Mouse (Mus musculus) MEL (cell line): ENCODE measurements around the gene A430005L14Rik. TPM values are rescaled to one million over a fixed set of nuclear protein-coding genes. Genes with fewer than 3 reads are reported as not detected.

Experiments
- DNase-seq: peaks from one replicate; pipeline ENCODE4 v3.0.0; 2011; ENCODE audit warnings: low read depth, low spot score
- H3K27ac ChIP-seq: 2 replicates; pipeline ENCODE4 v1.5.1; 2012; ENCODE audit warnings: low read depth, mild to moderate bottlenecking, control low read depth, low read length, moderate library complexity; ENCODE audit not compliant: control insufficient read depth
- H3K27me3 ChIP-seq, 2 experiments: fragments of 150-350 bp in 1 of 2; sonication (generic) in 1 of 2; 2 replicates each; pipeline ENCODE4 v1.6.1; 2012; ENCODE audit warnings: low read length in 2 of 2, mild to moderate bottlenecking in 2 of 2, improper control_type of control experiment in 1 of 2, moderate library complexity in 1 of 2; ENCODE audit not compliant: insufficient read depth in 2 of 2, control insufficient read depth in 1 of 2
- H3K36me3 ChIP-seq, 2 experiments: 2 replicates each; pipeline ENCODE4 v1.6.1; 2012 to 2014; ENCODE audit warnings: low read length in 2 of 2, improper control_type of control experiment in 1 of 2, inconsistent platforms in 1 of 2, mild to moderate bottlenecking in 1 of 2; ENCODE audit not compliant: insufficient read depth in 2 of 2, control insufficient read depth in 1 of 2
- H3K4me1 ChIP-seq, 2 experiments: fragments of 150-350 bp in 1 of 2; sonication (generic) in 1 of 2; 2 replicates each; pipeline ENCODE4 v1.6.1; 2012; ENCODE audit warnings: low read length in 2 of 2, improper control_type of control experiment in 1 of 2, mild to moderate bottlenecking in 1 of 2; ENCODE audit not compliant: insufficient read depth in 2 of 2, control insufficient read depth in 1 of 2
- H3K4me3 ChIP-seq, 2 experiments: fragments of 150-350 bp in 1 of 2; sonication (generic) in 1 of 2; 2 replicates each; pipeline ENCODE4 v1.5.1; 2012; ENCODE audit warnings: low read depth in 2 of 2, low read length in 2 of 2, mild to moderate bottlenecking in 2 of 2, moderate library complexity in 2 of 2, control low read depth in 1 of 2, improper control_type of control experiment in 1 of 2; ENCODE audit not compliant: control insufficient read depth in 1 of 2, insufficient read depth in 1 of 2
- H3K79me2 ChIP-seq: 2 replicates; pipeline ENCODE4 v1.6.1; 2012; ENCODE audit warnings: mild to moderate bottlenecking, low read length, moderate library complexity; ENCODE audit not compliant: control insufficient read depth, poor library complexity, insufficient read depth
- H3K9ac ChIP-seq: 2 replicates; pipeline ENCODE4 v1.6.1; 2012; ENCODE audit warnings: low read depth, mild to moderate bottlenecking, control low read depth, low read length, moderate library complexity; ENCODE audit not compliant: control insufficient read depth, poor library complexity, severe bottlenecking
- H3K9me3 ChIP-seq: fragments of 150-350 bp; sonication (generic); replicated peaks from 2 replicates; pipeline ENCODE4 v1.6.1; 2012; ENCODE audit warnings: mild to moderate bottlenecking, low read length, improper control_type of control experiment, moderate library complexity; ENCODE audit not compliant: insufficient read depth
- BHLHE40 ChIP-seq: IDR thresholded peaks from 2 replicates; pipeline ENCODE4 v1.6.1; 2012; ENCODE audit warnings: low read depth, mild to moderate bottlenecking, inconsistent platforms, low read length, improper control_type of control experiment, borderline replicate concordance
- CHD1 ChIP-seq: IDR thresholded peaks from 2 replicates; pipeline ENCODE4 v1.6.1; 2012; ENCODE audit warnings: low read depth, mild to moderate bottlenecking, inconsistent platforms, low read length, improper control_type of control experiment
- CTCF ChIP-seq, 3 experiments: IDR thresholded peaks in 2 of 3; conservative IDR thresholded peaks in 1 of 3; 2 replicates each; pipeline ENCODE4 v1.5.1; 2011 to 2012; ENCODE audit warnings: low read length in 3 of 3, low read depth in 2 of 3, mild to moderate bottlenecking in 2 of 3, improper control_type of control experiment in 1 of 3, inconsistent platforms in 1 of 3, mixed read lengths in 1 of 3, moderate library complexity in 1 of 3; ENCODE audit not compliant: control insufficient read depth in 1 of 3, insufficient read depth in 1 of 3, poor library complexity in 1 of 3, severe bottlenecking in 1 of 3
- E2F4 ChIP-seq: IDR thresholded peaks from 2 replicates; pipeline ENCODE4 v1.6.1; 2011; ENCODE audit warnings: low read depth, low read length, improper control_type of control experiment, borderline replicate concordance
- ELF1 ChIP-seq: IDR thresholded peaks from 2 replicates; pipeline ENCODE4 v1.6.1; 2014; ENCODE audit warnings: low read depth, mild to moderate bottlenecking, inconsistent platforms, low read length, improper control_type of control experiment, moderate library complexity
- EP300 ChIP-seq, 2 experiments: IDR thresholded peaks; 2 replicates each; pipeline ENCODE4 v1.6.1; 2011; ENCODE audit warnings: improper control_type of control experiment in 2 of 2, low read length in 2 of 2, low read depth in 1 of 2, mild to moderate bottlenecking in 1 of 2
- GABPA ChIP-seq: IDR thresholded peaks from 2 replicates; pipeline ENCODE4 v1.6.1; 2012; ENCODE audit warnings: low read depth, mild to moderate bottlenecking, inconsistent platforms, low read length, improper control_type of control experiment, moderate library complexity
- GATA1 ChIP-seq: IDR thresholded peaks from 2 replicates; pipeline ENCODE4 v1.6.1; 2011; ENCODE audit warnings: low read depth, low read length, improper control_type of control experiment
- JUND ChIP-seq: IDR thresholded peaks from 2 replicates; pipeline ENCODE4 v1.6.1; 2011; ENCODE audit warnings: low read depth, mild to moderate bottlenecking, improper control_type of control experiment, low read length
- KAT2A ChIP-seq: conservative IDR thresholded peaks from 2 replicates; pipeline ENCODE4 v1.6.1; 2012; ENCODE audit warnings: low read depth, low read length, improper control_type of control experiment, inconsistent platforms
- MAFK ChIP-seq: IDR thresholded peaks from 2 replicates; pipeline ENCODE4 v1.6.1; 2011; ENCODE audit warnings: low read depth, mild to moderate bottlenecking, low read length, improper control_type of control experiment, borderline replicate concordance
- MAZ ChIP-seq: IDR thresholded peaks from 2 replicates; pipeline ENCODE4 v1.6.1; 2012; ENCODE audit warnings: low read depth, mild to moderate bottlenecking, inconsistent platforms, low read length, improper control_type of control experiment
- MEF2A ChIP-seq: IDR thresholded peaks from 2 replicates; pipeline ENCODE4 v1.6.1; 2014; ENCODE audit warnings: low read depth, mild to moderate bottlenecking, inconsistent platforms, low read length, improper control_type of control experiment; ENCODE audit not compliant: poor library complexity, insufficient replicate concordance, severe bottlenecking; ENCODE audit errors: extremely low read depth
- MXI1 ChIP-seq: IDR thresholded peaks from 2 replicates; pipeline ENCODE4 v1.6.1; 2011; ENCODE audit warnings: mild to moderate bottlenecking, low read depth, low read length, improper control_type of control experiment
- MYB ChIP-seq: IDR thresholded peaks from 2 replicates; pipeline ENCODE4 v1.6.1; 2011; ENCODE audit warnings: mild to moderate bottlenecking, low read depth, low read length, improper control_type of control experiment
- MYC ChIP-seq: IDR thresholded peaks from 2 replicates; pipeline ENCODE4 v1.6.1; 2011; ENCODE audit warnings: low read depth, mild to moderate bottlenecking, low read length, improper control_type of control experiment, moderate library complexity
- NELFE ChIP-seq: IDR thresholded peaks from 2 replicates; pipeline ENCODE4 v1.6.1; 2011; ENCODE audit warnings: low read depth, low read length, improper control_type of control experiment
- NRF1 ChIP-seq: IDR thresholded peaks from 2 replicates; pipeline ENCODE4 v1.6.1; 2014; ENCODE audit warnings: low read depth, mild to moderate bottlenecking, inconsistent platforms, low read length, improper control_type of control experiment, moderate library complexity; ENCODE audit not compliant: poor library complexity, insufficient read depth, severe bottlenecking
- POLR2A ChIP-seq, 2 experiments: IDR thresholded peaks; 2 replicates each; pipeline ENCODE4 v1.6.1; 2011 to 2012; ENCODE audit warnings: low read length in 2 of 2, mild to moderate bottlenecking in 2 of 2, control low read depth in 1 of 2, improper control_type of control experiment in 1 of 2, low read depth in 1 of 2, moderate library complexity in 1 of 2; ENCODE audit not compliant: control insufficient read depth in 1 of 2, insufficient read depth in 1 of 2, poor library complexity in 1 of 2
- POLR2AphosphoS2 ChIP-seq: IDR thresholded peaks from 2 replicates; pipeline ENCODE4 v1.6.1; 2011; ENCODE audit warnings: low read length, improper control_type of control experiment
- POLR2AphosphoS5 ChIP-seq: IDR thresholded peaks from 2 replicates; pipeline ENCODE4 v1.6.1; 2012; ENCODE audit warnings: low read depth, borderline replicate concordance, mild to moderate bottlenecking, inconsistent platforms, low read length, moderate library complexity, mixed read lengths
- RAD21 ChIP-seq: IDR thresholded peaks from 2 replicates; pipeline ENCODE4 v1.6.1; 2011; ENCODE audit warnings: mild to moderate bottlenecking, low read depth, low read length, improper control_type of control experiment
- RCOR1 ChIP-seq: IDR thresholded peaks from 2 replicates; pipeline ENCODE4 v1.6.1; 2012; ENCODE audit warnings: low read depth, mild to moderate bottlenecking, inconsistent platforms, low read length, improper control_type of control experiment
- SIN3A ChIP-seq: IDR thresholded peaks from 2 replicates; pipeline ENCODE4 v1.6.1; 2012; ENCODE audit warnings: low read length, improper control_type of control experiment, inconsistent platforms
- SMC3 ChIP-seq: IDR thresholded peaks from 2 replicates; pipeline ENCODE4 v1.6.1; 2011; ENCODE audit warnings: low read depth, low read length, improper control_type of control experiment
- TAL1 ChIP-seq: IDR thresholded peaks from 2 replicates; pipeline ENCODE4 v1.6.1; 2012; ENCODE audit warnings: mild to moderate bottlenecking, inconsistent platforms, low read length, moderate library complexity, mixed read lengths
- TBP ChIP-seq: IDR thresholded peaks from 2 replicates; pipeline ENCODE4 v1.8.0; 2011; ENCODE audit warnings: low read depth, low read length, improper control_type of control experiment
- UBTF ChIP-seq: IDR thresholded peaks from 2 replicates; pipeline ENCODE4 v1.6.1; 2012; ENCODE audit warnings: low read depth, mild to moderate bottlenecking, inconsistent platforms, low read length, improper control_type of control experiment, moderate library complexity, borderline replicate concordance; ENCODE audit not compliant: insufficient read depth
- USF1 ChIP-seq: IDR thresholded peaks from 2 replicates; pipeline ENCODE4 v1.6.1; 2014; ENCODE audit warnings: low read depth, mild to moderate bottlenecking, inconsistent platforms, low read length, improper control_type of control experiment, moderate library complexity
- USF2 ChIP-seq, 2 experiments: IDR thresholded peaks; 2 replicates each; pipeline ENCODE4 v1.6.1; 2011 to 2012; ENCODE audit warnings: improper control_type of control experiment in 2 of 2, low read length in 2 of 2, borderline replicate concordance in 1 of 2, inconsistent platforms in 1 of 2, low read depth in 1 of 2, mild to moderate bottlenecking in 1 of 2; ENCODE audit not compliant: insufficient read depth in 1 of 2
- ZC3H11A ChIP-seq: IDR thresholded peaks from 2 replicates; pipeline ENCODE4 v1.6.1; 2012; ENCODE audit warnings: low read depth, mild to moderate bottlenecking, inconsistent platforms, low read length, improper control_type of control experiment
- ZKSCAN1 ChIP-seq: IDR thresholded peaks from 2 replicates; pipeline ENCODE4 v1.6.1; 2012; ENCODE audit warnings: low read depth, mild to moderate bottlenecking, inconsistent platforms, low read length, improper control_type of control experiment, moderate library complexity
- ZMIZ1 ChIP-seq: IDR thresholded peaks from 2 replicates; pipeline ENCODE4 v1.6.1; 2012; ENCODE audit warnings: low read depth, mild to moderate bottlenecking, inconsistent platforms, low read length, improper control_type of control experiment, moderate library complexity
- ZNF384 ChIP-seq: IDR thresholded peaks from 2 replicates; pipeline ENCODE4 v1.6.1; 2012; ENCODE audit warnings: low read depth, mild to moderate bottlenecking, inconsistent platforms, low read length, improper control_type of control experiment
- polyA plus RNA-seq, 2 experiments: library from polyadenylated mRNA; stranded (reverse) in 1 of 2; unstranded in 1 of 2; fragments of >175 nt in 1 of 2; fragments of >200 nt in 1 of 2; gene quantifications; 2 replicates each; pipeline versions ENCODE4 v1.2.1 to v1.2.4; 2012; ENCODE audit warnings: low replicate concordance in 2 of 2, low read depth in 1 of 2; ENCODE audit not compliant: insufficient read length in 2 of 2, insufficient read depth in 1 of 2, missing spikeins in 1 of 2
- total RNA-seq: library from RNA; depleted of rRNA; stranded (reverse); fragments of 300-350 nt; gene quantifications from 2 replicates; pipeline ENCODE4 v1.2.3, GENCODE M21; 2012; rRNA removed

Gene A430005L14Rik
- 42.2 and 48.0 TPM in 2 replicates for total RNA-seq
- polyA plus RNA-seq, result 10 to 100 TPM in 1 of 2 experiments, not detected in 1; 72.8 TPM

DNA sequence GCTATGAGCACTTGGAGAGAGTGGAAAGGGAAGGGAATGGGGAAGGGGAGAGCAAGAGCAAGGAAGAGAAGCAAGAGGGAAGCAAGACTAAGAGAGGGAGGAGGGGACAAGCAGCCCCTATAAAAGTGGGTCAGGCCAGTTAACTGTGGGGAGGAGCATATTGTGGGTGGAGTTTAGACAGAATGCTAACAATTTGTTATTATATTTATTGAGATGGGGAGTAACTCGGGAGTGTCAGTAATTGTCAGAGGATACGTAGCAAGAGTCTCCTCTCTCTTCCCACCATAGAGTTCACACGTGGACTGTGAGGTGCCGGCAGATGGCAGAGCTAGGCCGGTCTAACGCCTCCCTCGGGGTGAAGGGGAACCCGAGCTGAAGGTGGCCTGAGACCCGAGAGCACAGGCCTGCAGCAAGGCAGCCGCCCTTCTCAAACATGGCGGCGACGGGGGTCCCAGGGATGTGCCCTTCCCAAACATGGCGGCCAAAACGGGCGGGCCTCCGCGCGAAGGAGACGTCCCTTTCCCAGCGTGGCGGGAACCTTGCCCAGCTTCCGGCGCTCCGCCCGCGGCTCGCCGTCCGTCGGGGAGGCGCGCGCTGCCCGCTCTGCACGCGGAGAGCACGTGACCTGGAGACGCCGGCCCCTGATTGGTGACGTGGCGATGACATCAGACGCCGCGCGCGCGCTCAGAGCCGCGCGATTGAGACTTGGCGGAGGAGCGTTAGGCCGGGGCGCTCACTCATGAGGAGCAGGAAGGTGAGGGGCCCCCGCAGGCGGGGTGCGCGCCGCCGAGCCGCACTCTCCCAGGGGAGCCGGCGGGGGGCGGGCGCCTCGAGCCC lies at the start of gene A430005L14Rik:
A430005L14Rik (plus strand) TSS at position 669 of the 837 bp plus-strand sequence.
- no peaks in the 10 kb centered on the region for H3K9me3 ChIP-seq
- peak; percentile 98 for DNase-seq
- peaks cover 0 to 11% of the 10 kb centered on the region in 2 experiments; a peak in 2 of 4 replicates for H3K36me3 ChIP-seq
- H3K9ac ChIP-seq, result peak within 1 kb of the TSS; percentile 97
- H3K27ac ChIP-seq, result peak within 1 kb of the TSS; percentile 98
- peak within 1 kb of the TSS; percentile 66 to 88 for H3K4me3 ChIP-seq
- H3K4me1 ChIP-seq, result peaks cover 3 to 19% of the 10 kb centered on the region in 2 experiments; a peak in 3 of 4 replicates
- H3K27me3 ChIP-seq, result no peaks in the 10 kb centered on the region
- peaks cover 10% of the 10 kb centered on the region; the same call in 1 of the 2 replicates for H3K79me2 ChIP-seq
- TF ChIP-seq TBP, result peak; percentile 63; the same call in 1 of the 2 replicates
- no peak for TF ChIP-seq GATA1
- TF ChIP-seq E2F4, result peak; percentile 96; the same call in 1 of the 2 replicates
- TF ChIP-seq ZMIZ1, result no peak
- peak in 1 of 2 experiments; percentile 27; a peak in 1 of 4 replicates for TF ChIP-seq POLR2A (IDR thresholded peaks at IDR 0.05; ENCODE audit: control insufficient read depth in 1 of 2, insufficient read depth in 1 of 2, low read depth in 1 of 2, low read length in 2 of 2, poor library complexity in 1 of 2)
- no peak for TF ChIP-seq MYB
- no peak; the same call in 1 of the 2 replicates for TF ChIP-seq KAT2A
- TF ChIP-seq CHD1, result 0 out of 2 replicates have a peak, but pooled peaks have one; percentile 75
- TF ChIP-seq MAFK, result no peak
- peak; percentile 61 for TF ChIP-seq SIN3A
- no peak for TF ChIP-seq MEF2A
- no peak; the same call in 1 of the 2 replicates for TF ChIP-seq UBTF
- peak; percentile 59; the same call in 1 of the 2 replicates for TF ChIP-seq RCOR1
- TF ChIP-seq POLR2AphosphoS5, result no peak
- TF ChIP-seq MXI1, result peak; percentile 71
- no peak for TF ChIP-seq JUND
- no peak for TF ChIP-seq ZNF384
- TF ChIP-seq USF1, result peak; percentile 98
- TF ChIP-seq GABPA, result no peak
- no peak; a peak in 1 of 4 replicates for TF ChIP-seq EP300 (IDR thresholded peaks at IDR 0.05; ENCODE audit: low read depth in 1 of 2, low read length in 2 of 2)
- peak; percentile 43 to 78; a peak in 2 of 4 replicates for TF ChIP-seq USF2 (IDR thresholded peaks at IDR 0.05; ENCODE audit: borderline replicate concordance in 1 of 2, insufficient read depth in 1 of 2, low read depth in 1 of 2, low read length in 2 of 2)
- peak; percentile 39 for TF ChIP-seq NELFE
- TF ChIP-seq NRF1, result peak; percentile 60
- TF ChIP-seq RAD21, result no peak
- peak; percentile 87; the same call in 1 of the 2 replicates for TF ChIP-seq BHLHE40
- no peak for TF ChIP-seq TAL1
- TF ChIP-seq POLR2AphosphoS2, result no peak; the same call in 1 of the 2 replicates
- no peak for TF ChIP-seq SMC3
- no peak for TF ChIP-seq ZKSCAN1
- no peak for TF ChIP-seq ZC3H11A
- TF ChIP-seq ELF1, result no peak; the same call in 1 of the 2 replicates
- TF ChIP-seq MYC, result peak; percentile 72
- peak; percentile 50 for TF ChIP-seq MAZ
- TF ChIP-seq CTCF (IDR thresholded peaks at IDR 0.05 in 2 of 3, conservative IDR thresholded peaks at IDR 0.05 in 1 of 3; ENCODE audit: control insufficient read depth in 1 of 3, insufficient read depth in 1 of 3, low read depth in 2 of 3, low read length in 3 of 3, poor library complexity in 1 of 3, severe bottlenecking in 1 of 3), result no peak
